Mouse (Mus musculus): ENCODE results near the gene Cwc27. TPM values are rescaled to one million over a fixed set of nuclear protein-coding genes. Genes with fewer than 3 reads are reported as not detected.

The Cwc27 gene
- polyA plus RNA-seq, 1 experiment from 2014 or later = 25.8 TPM

DNA sequence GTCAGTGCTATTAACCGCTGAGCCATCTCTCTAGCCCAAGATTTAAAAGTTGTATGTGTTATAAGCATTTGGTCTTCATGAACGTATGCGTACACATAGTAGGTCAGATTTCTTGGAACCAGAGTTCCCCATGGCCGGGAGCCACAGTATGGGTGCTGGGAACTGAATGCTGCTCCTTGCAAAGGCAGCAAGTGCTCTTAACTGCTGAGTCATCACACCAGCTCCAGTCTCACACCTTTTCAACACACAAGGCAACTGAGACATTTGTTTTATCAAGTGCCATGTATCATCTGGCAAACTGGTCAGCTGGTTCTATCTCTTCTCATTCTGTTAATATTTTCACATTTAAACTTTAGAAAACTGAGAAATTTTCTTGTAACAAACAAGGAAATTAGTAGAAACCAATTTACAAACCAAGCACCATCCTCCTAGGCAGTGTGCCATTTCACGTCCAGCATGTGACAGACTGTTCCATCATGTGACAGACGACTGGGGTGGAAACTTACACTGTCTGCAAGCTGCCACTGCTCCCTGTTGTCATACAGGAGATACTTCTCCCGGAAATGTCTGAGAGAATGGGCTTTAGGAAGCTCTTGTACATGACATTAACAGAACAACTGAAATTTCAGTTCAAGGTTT, 156.8 kb downstream of the Cwc27 start:
- Histone ChIP-seq H3K9me3 (no peaks in the 10 kb centered on the region), H3K4me3 (no peak overlapping the region), H3K27ac (replicated peaks) (no peak overlapping the region), H3K4me2 (no peak overlapping the region), H3K27me3 (no peaks in the 10 kb centered on the region), H3K4me1 (replicated peaks) (no peaks in the 10 kb centered on the region), H3K9ac (no peak overlapping the region), H3K36me3 (peaks cover 18% of the 10 kb centered on the region)
- ATAC-seq (ENCODE audit: low read depth) = no peak
- 94% methylated on average over 7 of the region's 7 CpGs for WGBS

DNA sequence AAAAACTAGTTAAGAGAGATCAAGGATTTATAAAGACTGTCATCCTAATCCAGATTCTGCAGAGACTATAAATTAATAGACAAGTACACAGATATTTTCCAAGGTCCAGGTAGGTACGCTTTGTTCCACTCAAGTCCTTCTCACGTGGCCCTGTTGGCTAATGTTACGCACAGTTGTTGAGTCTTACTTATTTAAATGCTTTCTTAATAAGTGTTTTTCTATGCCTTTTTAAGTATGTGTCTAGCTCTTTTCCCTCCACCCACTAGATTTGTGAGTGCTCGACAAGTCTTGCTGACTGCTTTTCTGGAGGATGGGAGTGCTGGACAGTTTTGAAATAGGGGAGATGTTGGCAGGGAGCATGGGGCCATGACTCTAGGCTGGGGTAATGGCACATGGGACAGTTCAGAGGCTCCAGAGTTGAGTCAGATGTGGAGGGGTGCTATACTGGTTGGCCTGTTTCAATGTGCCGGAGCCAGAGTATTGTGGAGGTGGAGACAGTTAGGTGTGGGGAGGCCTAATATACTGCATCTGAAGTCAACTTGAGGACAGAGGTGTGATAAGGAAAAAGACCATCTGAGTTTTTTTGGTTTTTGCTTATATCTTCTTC, 160.2 kb downstream of the Cwc27 start:
- H3K4me1 ChIP-seq (replicated peaks) = no peaks in the 10 kb centered on the region
- no peak overlapping the region for H3K4me2 ChIP-seq
- peaks cover 18% of the 10 kb centered on the region for H3K36me3 ChIP-seq
- WGBS = 91% methylated on average over 5 of the region's 5 CpGs
- H3K9ac ChIP-seq = no peak overlapping the region
- H3K9me3 ChIP-seq = no peaks in the 10 kb centered on the region
- ATAC-seq (ENCODE audit: low read depth) = no peak
- H3K4me3 ChIP-seq = no peak overlapping the region
- no peak overlapping the region for H3K27ac ChIP-seq (replicated peaks)
- no peaks in the 10 kb centered on the region for H3K27me3 ChIP-seq

DNA sequence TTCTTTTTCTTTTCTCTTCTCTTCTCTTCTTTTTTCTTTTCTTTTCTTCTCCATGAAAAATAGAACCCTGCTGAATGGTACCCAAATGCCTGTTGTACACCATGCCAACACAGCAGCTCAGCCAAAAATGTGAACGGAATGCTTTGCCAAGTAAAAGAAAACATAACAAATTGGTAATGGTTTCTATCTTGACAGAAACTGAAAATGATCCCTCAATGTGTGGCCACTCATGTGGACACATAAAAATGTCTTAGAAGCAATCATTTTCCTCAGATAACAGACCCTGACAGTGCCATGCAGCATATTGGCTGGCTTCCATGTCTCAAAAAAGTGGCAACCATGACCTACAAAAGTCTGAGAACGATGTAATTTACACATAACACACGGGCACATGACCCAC, 161.8 kb downstream of the Cwc27 start:
- no peaks in the 10 kb centered on the region for H3K9me3 ChIP-seq
- 65% methylated on average over 3 of the region's 3 CpGs for WGBS
- H3K4me1 ChIP-seq (replicated peaks) = no peaks in the 10 kb centered on the region
- no peak overlapping the region for H3K4me3 ChIP-seq
- H3K27me3 ChIP-seq = no peaks in the 10 kb centered on the region
- ATAC-seq (ENCODE audit: low read depth) = no peak
- H3K27ac ChIP-seq (replicated peaks) = no peak overlapping the region
- H3K9ac ChIP-seq = no peak overlapping the region
- no peak overlapping the region for H3K4me2 ChIP-seq
- H3K36me3 ChIP-seq = peaks cover 12% of the 10 kb centered on the region

DNA sequence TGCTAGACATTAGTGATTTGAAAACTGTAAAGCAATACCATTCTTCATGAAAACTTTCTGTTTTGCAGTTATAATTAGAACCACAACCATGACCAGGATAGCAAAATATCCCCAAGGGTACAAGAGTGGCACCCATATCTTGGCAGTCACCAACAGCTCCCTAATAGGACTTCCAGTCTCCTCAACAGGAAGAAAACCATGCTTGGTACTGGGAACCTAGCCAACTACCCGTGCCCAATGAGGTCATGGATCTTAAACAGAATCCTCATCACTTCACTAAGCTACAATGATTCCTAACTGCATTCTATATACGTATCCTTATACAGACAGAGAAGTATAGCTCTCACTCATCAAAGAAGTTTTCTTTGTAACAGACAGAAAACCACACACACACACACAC, 165.2 kb downstream of the Cwc27 start:
- peaks cover 2% of the 10 kb centered on the region for H3K36me3 ChIP-seq
- no peaks in the 10 kb centered on the region for H3K27me3 ChIP-seq
- no peak for ATAC-seq (ENCODE audit: low read depth)
- WGBS = 88% methylated on average over 2 of the region's 2 CpGs
- H3K9ac ChIP-seq = no peak overlapping the region
- no peaks in the 10 kb centered on the region for H3K9me3 ChIP-seq
- no peak overlapping the region for H3K27ac ChIP-seq (replicated peaks)
- H3K4me1 ChIP-seq (replicated peaks) = no peaks in the 10 kb centered on the region
- H3K4me3 ChIP-seq = no peak overlapping the region
- no peak overlapping the region for H3K4me2 ChIP-seq

DNA sequence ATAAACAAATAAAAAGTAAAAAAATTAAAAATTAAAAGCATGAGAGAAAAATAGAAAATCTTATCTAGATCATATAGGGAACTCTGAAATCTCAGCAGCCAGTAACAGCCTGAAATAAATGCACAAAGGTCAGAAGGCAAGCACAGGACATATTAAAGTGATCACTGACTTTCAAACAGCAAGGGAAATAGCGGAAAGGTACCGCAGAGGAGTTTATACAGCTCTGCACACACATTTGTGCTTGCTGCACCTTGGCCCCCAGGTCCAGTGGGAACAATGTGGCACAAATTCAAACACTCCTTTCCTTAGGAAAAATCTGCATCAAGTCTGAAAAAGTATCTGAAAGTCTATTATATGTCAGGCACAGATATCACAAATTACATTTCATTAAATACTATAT, 166.3 kb downstream of the Cwc27 start:
- no peaks in the 10 kb centered on the region for H3K4me1 ChIP-seq (replicated peaks)
- H3K36me3 ChIP-seq = no peaks in the 10 kb centered on the region
- H3K27me3 ChIP-seq = no peaks in the 10 kb centered on the region
- ATAC-seq (ENCODE audit: low read depth) = no peak
- no peak overlapping the region for H3K4me2 ChIP-seq
- 93% methylated on average over 2 of the region's 2 CpGs for WGBS
- H3K9ac ChIP-seq = no peak overlapping the region
- H3K9me3 ChIP-seq = no peaks in the 10 kb centered on the region
- no peak overlapping the region for H3K4me3 ChIP-seq
- no peak overlapping the region for H3K27ac ChIP-seq (replicated peaks)

DNA sequence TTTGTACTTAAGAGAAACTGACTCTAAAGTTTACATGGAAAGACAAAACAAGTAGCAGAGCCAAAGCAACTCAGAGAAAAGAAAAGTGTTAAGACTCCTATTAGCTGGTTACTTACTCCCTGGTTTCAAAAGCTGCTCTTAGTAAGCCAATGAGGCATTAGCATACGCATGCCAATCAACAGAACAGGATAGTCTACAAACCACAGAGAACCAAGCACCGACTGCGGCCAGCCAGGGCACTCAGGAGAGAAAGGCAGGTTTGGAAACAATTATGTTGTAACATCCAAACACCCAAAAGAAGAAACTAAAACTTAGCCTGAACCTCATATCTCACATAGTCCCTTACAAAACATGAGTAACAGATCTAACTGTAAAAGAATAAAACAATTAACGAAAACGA, 166.8 kb downstream of the Cwc27 start:
- Histone ChIP-seq H3K4me3 (no peak overlapping the region), H3K4me2 (no peak overlapping the region), H3K9me3 (no peaks in the 10 kb centered on the region), H3K27ac (replicated peaks) (no peak overlapping the region), H3K9ac (no peak overlapping the region), H3K36me3 (no peaks in the 10 kb centered on the region), H3K4me1 (replicated peaks) (no peaks in the 10 kb centered on the region), H3K27me3 (no peaks in the 10 kb centered on the region)
- no peak for ATAC-seq (ENCODE audit: low read depth)
- 72% methylated on average over 5 of the region's 5 CpGs for WGBS

DNA sequence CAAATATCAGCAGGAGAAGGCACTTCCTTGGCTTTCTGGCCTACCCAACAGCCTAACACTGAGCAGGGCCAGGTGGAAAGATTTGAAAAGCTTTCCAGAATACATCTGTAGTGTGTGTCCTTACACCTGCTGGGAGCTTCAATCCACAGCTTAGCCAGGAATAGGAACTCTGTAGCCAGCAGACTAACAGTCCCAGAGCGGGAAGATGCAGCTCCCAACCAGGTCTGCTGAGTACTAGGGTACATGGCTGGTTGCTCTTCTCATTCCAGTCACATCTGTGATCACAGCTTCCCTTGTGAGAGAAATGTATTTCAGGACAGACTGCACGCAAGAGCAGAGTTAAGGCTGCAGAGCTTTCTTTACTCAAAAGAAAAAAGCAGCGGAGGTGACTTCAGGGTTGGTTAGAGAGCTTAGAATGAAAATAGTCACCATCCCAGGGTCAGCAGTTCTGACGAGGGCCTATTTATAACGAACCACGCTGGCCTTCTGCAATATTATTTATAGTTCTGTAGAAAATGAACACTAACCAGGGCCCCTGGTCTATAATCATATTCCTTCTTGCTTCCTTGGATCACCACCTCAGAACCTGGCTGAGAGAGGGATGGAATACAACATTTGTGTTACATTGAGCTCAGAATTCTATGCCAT, 171.0 kb downstream of the Cwc27 start:
- Histone ChIP-seq H3K9ac (no peak overlapping the region), H3K4me3 (no peak overlapping the region), H3K27ac (replicated peaks) (no peak overlapping the region), H3K36me3 (no peaks in the 10 kb centered on the region), H3K4me2 (no peak overlapping the region), H3K4me1 (replicated peaks) (no peaks in the 10 kb centered on the region), H3K27me3 (no peaks in the 10 kb centered on the region), H3K9me3 (no peaks in the 10 kb centered on the region)
- no peak for ATAC-seq (ENCODE audit: low read depth)
- WGBS = 93% methylated on average over 6 of the region's 6 CpGs

DNA sequence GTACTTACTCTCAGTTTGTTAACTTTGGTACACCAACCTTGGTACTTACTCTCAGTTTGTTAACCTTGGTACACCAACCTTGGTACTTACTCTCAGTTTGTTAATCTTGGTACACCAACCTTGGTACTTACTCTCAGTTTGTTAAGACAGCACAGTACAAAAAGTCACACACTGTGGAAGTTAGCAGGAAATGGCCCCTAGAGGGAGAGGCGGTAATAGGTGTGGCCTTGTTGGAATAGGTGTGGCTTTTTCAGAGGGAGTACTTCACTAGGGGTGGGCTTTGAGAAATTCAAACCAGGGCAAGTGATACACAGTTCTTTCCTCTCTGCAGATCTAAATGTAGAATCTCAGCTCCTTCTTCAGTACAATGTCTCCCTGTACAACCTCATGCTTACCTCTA, 172.8 kb downstream of the Cwc27 start:
- H3K36me3 ChIP-seq = no peaks in the 10 kb centered on the region
- no peak overlapping the region for H3K4me3 ChIP-seq
- H3K4me1 ChIP-seq (replicated peaks) = no peaks in the 10 kb centered on the region
- WGBS = 92% methylated on average over 1 of the region's 1 CpGs
- no peak overlapping the region for H3K9ac ChIP-seq
- no peak overlapping the region for H3K27ac ChIP-seq (replicated peaks)
- H3K4me2 ChIP-seq = no peak overlapping the region
- no peaks in the 10 kb centered on the region for H3K27me3 ChIP-seq
- H3K9me3 ChIP-seq = no peaks in the 10 kb centered on the region
- no peak for ATAC-seq (ENCODE audit: low read depth)

DNA sequence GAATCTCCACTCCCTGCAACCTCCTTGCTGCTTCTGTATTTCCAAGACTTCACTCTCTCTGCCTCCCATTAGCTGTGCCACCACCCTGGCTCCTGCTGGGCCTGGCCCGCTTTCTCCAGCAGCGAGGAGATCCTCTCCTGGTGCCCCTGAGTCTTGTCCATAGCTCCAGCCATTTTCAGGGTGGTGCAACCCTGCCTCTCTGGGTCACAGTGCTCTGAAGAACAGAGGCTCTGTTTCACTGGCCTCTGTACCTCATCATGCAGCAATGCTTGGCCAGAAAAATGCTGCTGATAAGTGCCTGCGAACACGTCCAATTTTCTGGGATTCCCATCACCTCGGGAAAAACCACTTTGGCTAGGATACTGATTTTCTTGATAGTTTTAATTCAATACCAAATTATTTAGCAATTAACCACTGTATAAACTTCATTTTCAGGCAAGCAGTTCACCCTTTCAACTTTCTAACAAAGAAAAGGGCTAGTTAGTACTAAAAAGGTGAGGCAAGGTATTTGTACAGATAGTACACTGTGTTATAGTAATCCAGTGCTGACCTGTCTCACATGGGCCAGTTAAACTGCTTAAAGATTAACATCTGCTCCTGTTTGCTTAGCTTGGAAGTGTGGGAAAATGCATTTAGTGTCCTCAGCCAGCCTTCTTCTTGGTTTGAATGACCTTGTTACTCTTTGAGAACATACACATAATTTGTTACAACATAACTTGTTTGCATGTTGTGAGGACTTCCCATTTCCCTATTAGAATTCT, 176.1 kb downstream of the Cwc27 start:
- no peaks in the 10 kb centered on the region for H3K9me3 ChIP-seq
- no peaks in the 10 kb centered on the region for H3K4me1 ChIP-seq (replicated peaks)
- H3K27me3 ChIP-seq = no peaks in the 10 kb centered on the region
- H3K9ac ChIP-seq = no peak overlapping the region
- WGBS = 85% methylated on average over 5 of the region's 5 CpGs
- H3K36me3 ChIP-seq = no peaks in the 10 kb centered on the region
- H3K4me3 ChIP-seq = no peak overlapping the region
- no peak overlapping the region for H3K4me2 ChIP-seq
- no peak overlapping the region for H3K27ac ChIP-seq (replicated peaks)
- ATAC-seq (ENCODE audit: low read depth) = no peak

DNA sequence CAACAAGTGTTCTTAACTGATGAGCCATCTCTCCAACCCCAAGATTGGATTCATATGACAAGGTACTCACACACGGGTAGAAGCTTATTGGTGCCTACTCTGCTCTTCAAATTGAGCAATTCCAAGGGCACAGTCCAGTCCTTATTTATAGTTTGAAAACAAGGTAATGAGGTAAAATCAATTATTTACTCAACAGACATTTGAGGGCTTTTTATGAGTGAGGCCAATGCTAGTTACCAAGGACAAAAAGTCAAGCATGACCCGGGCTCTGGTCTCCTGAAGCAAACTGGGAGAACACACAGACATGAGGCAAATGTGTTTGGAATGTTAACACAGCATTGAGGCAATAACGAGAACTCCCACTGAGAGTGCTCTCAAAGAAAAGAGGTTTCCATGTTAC, 178.0 kb downstream of the Cwc27 start:
- Histone ChIP-seq H3K4me2 (no peak overlapping the region), H3K36me3 (no peaks in the 10 kb centered on the region), H3K27me3 (no peaks in the 10 kb centered on the region), H3K9me3 (no peaks in the 10 kb centered on the region), H3K4me1 (replicated peaks) (no peaks in the 10 kb centered on the region), H3K4me3 (no peak overlapping the region), H3K9ac (no peak overlapping the region), H3K27ac (replicated peaks) (no peak overlapping the region)
- no peak for ATAC-seq (ENCODE audit: low read depth)
- 83% methylated on average over 3 of the region's 3 CpGs for WGBS

DNA sequence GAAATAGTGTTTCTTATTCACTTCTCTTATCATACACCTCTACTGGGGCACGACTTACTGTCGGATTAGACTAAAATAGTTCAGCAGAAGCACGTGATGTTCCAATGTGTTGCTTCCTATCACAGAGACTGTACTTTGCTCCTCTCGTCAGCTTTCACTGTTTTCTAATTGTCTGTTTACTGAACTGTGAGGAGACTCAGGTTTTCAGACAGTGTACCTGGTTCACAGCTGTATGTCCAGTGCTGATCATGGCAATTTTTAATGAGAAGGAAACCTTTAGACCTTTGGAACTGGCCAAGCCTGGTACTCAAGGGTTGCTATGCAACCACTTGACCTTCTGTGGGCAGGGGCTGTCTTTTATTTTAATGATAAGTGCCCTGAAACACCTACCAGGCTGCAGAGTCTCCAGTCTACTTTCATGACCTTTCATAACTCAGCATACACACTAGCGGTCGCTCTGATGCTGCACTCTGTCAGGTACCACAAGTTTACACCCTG, 180.9 kb downstream of the Cwc27 start:
- H3K36me3 ChIP-seq = no peaks in the 10 kb centered on the region
- ATAC-seq (ENCODE audit: low read depth) = no peak
- 92% methylated on average over 6 of the region's 6 CpGs for WGBS
- no peaks in the 10 kb centered on the region for H3K9me3 ChIP-seq
- no peak overlapping the region for H3K9ac ChIP-seq
- H3K4me3 ChIP-seq = no peak overlapping the region
- H3K4me1 ChIP-seq (replicated peaks) = no peaks in the 10 kb centered on the region; the same call in 1 of the 2 replicates
- H3K27me3 ChIP-seq = no peaks in the 10 kb centered on the region
- H3K4me2 ChIP-seq = no peak overlapping the region
- no peak overlapping the region for H3K27ac ChIP-seq (replicated peaks)

DNA sequence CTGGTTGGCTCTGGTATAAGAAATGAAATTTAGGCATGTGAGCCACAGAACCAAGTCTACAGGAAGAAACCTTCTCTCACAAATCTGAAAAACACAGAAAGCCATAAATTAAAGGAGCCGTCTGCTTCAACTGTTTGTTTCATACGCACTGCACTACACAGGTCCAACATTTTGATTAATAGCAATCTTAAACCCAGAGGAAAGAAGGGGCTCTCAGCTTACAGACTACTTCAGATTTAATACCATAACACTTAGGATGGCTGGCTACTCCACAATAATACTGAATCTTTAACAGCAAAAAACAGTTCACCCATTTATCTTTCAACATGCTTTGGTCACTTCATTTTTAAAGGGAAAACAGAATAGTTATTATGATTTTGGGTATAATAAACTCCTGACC, 182.2 kb downstream of the Cwc27 start:
- Histone ChIP-seq H3K9me3 (no peaks in the 10 kb centered on the region), H3K9ac (no peak overlapping the region), H3K27ac (replicated peaks) (no peak overlapping the region), H3K27me3 (no peaks in the 10 kb centered on the region), H3K4me1 (replicated peaks) (no peaks in the 10 kb centered on the region; the same call in 1 of the 2 replicates), H3K36me3 (peaks cover 3% of the 10 kb centered on the region; the same call in 1 of the 2 replicates), H3K4me3 (no peak overlapping the region), H3K4me2 (no peak overlapping the region)
- 54% methylated on average over 2 of the region's 2 CpGs for WGBS
- no peak for ATAC-seq (ENCODE audit: low read depth)

Data from neural tube, embryonic 13.5 days (tissue).